Mouse (Mus musculus) liver, adult 10 weeks (tissue): ENCODE data around the gene Itgb2. TPM values are rescaled to one million over a fixed set of nuclear protein-coding genes. Genes with fewer than 3 reads are reported as not detected.

Source experiments
- polyA plus RNA-seq: library from polyadenylated mRNA; stranded (reverse); fragments of 350-450 nt; fragmentation: Illumina TruSeq; extraction: RNeasy Lipid Tissue Mini Kit (QIAGEN cat#74804); gene quantifications from one replicate; pipeline ENCODE4 v1.2.3, GENCODE M21; 2014; ENCODE audit warnings: low read depth, low replicate concordance

The Itgb2 gene
- polyA plus RNA-seq, result 1.2 TPM

GRCm38 (mm10) chr10:77530140-77530539 is at the start of gene Itgb2:
Itgb2 (plus strand) TSS chr10:77530252.

GRCm38 (mm10) chr10:77515385-77516348 is 14.4 kb upstream of the Itgb2 start, which contains the start of gene Fam207a:
Fam207a (minus strand) TSS chr10:77515785.

GRCm38 (mm10) chr10:77581408-77582284 is 51.6 kb downstream of the Itgb2 start, which contains the start of gene Pttg1ip:
Pttg1ip (plus strand) TSS chr10:77581720.

GRCm38 (mm10) chr10:77605908-77606826 is 76.1 kb downstream of the Itgb2 start, which contains the start of the genes Sumo3 and Gm49325:
Sumo3 (plus strand) TSS chr10:77606097.
Gm49325 (plus strand) TSS chr10:77606197.

Other genes with a start within 250 kb of the Itgb2 start
- gene Adarb1, start 112.0 kb upstream of the Itgb2 start, polyA plus RNA-seq, result 2.9 TPM
- gene Fam207a, start 14.5 kb upstream of the Itgb2 start, polyA plus RNA-seq, result 1.5 TPM
- gene Pttg1ip, start 51.5 kb downstream of the Itgb2 start, polyA plus RNA-seq, result 158 TPM
- 72.2 TPM for gene Sumo3, start 75.8 kb downstream of the Itgb2 start, polyA plus RNA-seq
- gene Gm49325, start 75.9 kb downstream of the Itgb2 start, polyA plus RNA-seq, result not detected
- 10.8 TPM for gene Ube2g2, start 92.0 kb downstream of the Itgb2 start, polyA plus RNA-seq
- not detected for gene Tspear, start 156.3 kb downstream of the Itgb2 start, polyA plus RNA-seq
- gene Gm19402, start 160.5 kb downstream of the Itgb2 start, polyA plus RNA-seq, result not detected
- gene Gm9508, start 167.0 kb downstream of the Itgb2 start, polyA plus RNA-seq, result not detected
- not detected for gene Gm10272, start 176.4 kb downstream of the Itgb2 start, polyA plus RNA-seq
- not detected for gene Gm10024, start 181.2 kb downstream of the Itgb2 start, polyA plus RNA-seq
- not detected for gene Gm10142, start 185.6 kb downstream of the Itgb2 start, polyA plus RNA-seq
- gene Krtap12-1, start 190.3 kb downstream of the Itgb2 start, polyA plus RNA-seq, result not detected
- gene Gm10100, start 196.2 kb downstream of the Itgb2 start, polyA plus RNA-seq, result not detected
- not detected for gene Gm18596, start 212.4 kb downstream of the Itgb2 start, polyA plus RNA-seq
- gene Gm9736, start 221.1 kb downstream of the Itgb2 start, polyA plus RNA-seq, result not detected
- gene Gm3233, start 229.4 kb downstream of the Itgb2 start, polyA plus RNA-seq, result not detected
- gene Gm3238, start 241.1 kb downstream of the Itgb2 start, polyA plus RNA-seq, result not detected
- gene Gm7138, start 246.7 kb downstream of the Itgb2 start, polyA plus RNA-seq, result not detected